Mouse (Mus musculus) layer of hippocampus, adult 9-10 months (tissue): ENCODE measurements around the gene Olfr122.

Source experiments
- DNase-seq: peaks from one replicate; pipeline ENCODE4 v3.0.0; 2022; ENCODE audit warnings: low spot score

Olfr122 gene

GRCm38 (mm10) chr17:37768307-37768706, at the start of gene Olfr122:
Gene Olfr122, plus strand, starts transcription at chr17:37768607.
- DNase-seq, result no peak

- DNase-seq, result no peak
Measured at GRCm38 (mm10) chr17:37721508-37721907, 46.9 kb upstream of the Olfr122 start, which contains the start of gene Olfr120. Gene Olfr120, plus strand, starts transcription at chr17:37721808.

GRCm38 (mm10) chr17:37738070-37738469, 30.3 kb upstream of the Olfr122 start:
- DNase-seq, result no peak

DNA sequence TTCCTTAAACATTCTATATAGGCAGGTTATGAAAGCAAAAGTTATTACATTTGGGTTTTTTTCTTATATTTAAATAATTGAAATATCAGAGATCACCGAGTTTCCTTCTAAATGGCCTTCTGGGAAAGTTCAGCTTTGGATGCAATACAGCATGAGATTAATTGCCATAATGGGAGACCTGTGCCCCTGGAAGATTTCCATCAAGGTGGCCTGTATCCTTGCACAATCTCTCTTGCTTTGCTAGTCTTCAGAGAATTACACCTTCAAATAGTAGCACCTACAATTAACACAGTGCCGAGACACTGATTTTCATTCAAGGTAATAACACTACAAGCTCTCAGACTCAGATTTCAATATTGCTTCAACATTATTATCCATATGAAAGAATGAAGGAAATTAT, 24.8 kb downstream of the Olfr122 start, which contains the start of gene Olfr123:
Gene Olfr123 (plus strand): TSS at position 301 of the 400 bp plus-strand sequence.
- DNase-seq, result no peak

GRCm38 (mm10) chr17:37799588-37799987, 31.2 kb downstream of the Olfr122 start, which contains the start of gene Olfr124:
Gene Olfr124, plus strand, starts transcription at chr17:37799888.
- DNase-seq, result no peak
